Mouse (Mus musculus) intestine, embryonic 15.5 days (tissue): Measurements from ENCODE around the gene She. TPM values are rescaled to one million over a fixed set of nuclear protein-coding genes. Genes with fewer than 3 reads are reported as not detected.
"Not testable (repeated sequence)": the region's sequence is repeated elsewhere in the genome, so short reads cannot be mapped to it uniquely, and the experiment has no call there.

ENCODE experiments used
- ATAC-seq: fragments of 200-750 bp; cut with Nextera tagmentation; 2 replicates; pipeline ENCODE4 v1.8.0; 2017; ENCODE audit warnings: moderate TSS enrichment, moderate library complexity
- H3K27ac ChIP-seq: fragments of 300-500 bp; sonication (generic); 2 replicates; pipeline ENCODE4 v1.5.1; 2015; ENCODE audit warnings: mild to moderate bottlenecking, inconsistent platforms
- H3K27me3 ChIP-seq: fragments of 300-500 bp; sonication (generic); replicated peaks from 2 replicates; pipeline ENCODE4 v1.6.1; 2015; ENCODE audit warnings: inconsistent platforms
- H3K36me3 ChIP-seq: fragments of 300-500 bp; sonication (generic); 2 replicates; pipeline ENCODE4 v1.6.1; 2015; ENCODE audit warnings: inconsistent platforms
- H3K4me1 ChIP-seq: fragments of 300-500 bp; sonication (generic); replicated peaks from 2 replicates; pipeline ENCODE4 v1.6.1; 2015; ENCODE audit warnings: inconsistent platforms
- H3K4me2 ChIP-seq: fragments of 300-500 bp; sonication (generic); replicated peaks from 2 replicates; pipeline ENCODE4 v1.6.1; 2015; ENCODE audit warnings: mild to moderate bottlenecking, inconsistent platforms
- H3K4me3 ChIP-seq: fragments of 300-500 bp; sonication (generic); replicated peaks from 2 replicates; pipeline ENCODE4 v1.5.1; 2015; ENCODE audit warnings: inconsistent platforms
- H3K9ac ChIP-seq: fragments of 300-500 bp; sonication (generic); 2 replicates; pipeline ENCODE4 v1.6.1; 2015; ENCODE audit warnings: inconsistent platforms
- H3K9me3 ChIP-seq: fragments of 300-500 bp; sonication (generic); 2 replicates; pipeline ENCODE4 v1.6.1; 2016; ENCODE audit warnings: inconsistent platforms
- WGBS: fragments of 180-500 bp; shearing (Covaris S2); methylation state at CpG from one replicate; pipeline ENCODE4 v1.1.7; 2015; 5-methylcytosine and 5-hydroxymethylcytosine counted together
- polyA plus RNA-seq: library from polyadenylated mRNA; unstranded; fragments of >200 nt; fragmentation: Nextera tagmentation; extraction: Ambion mirVana; gene quantifications from 2 replicates; pipeline ENCODE4 v1.2.1, GENCODE M21; 2015

Gene She
- 3.7 and 3.8 TPM in 2 replicates for polyA plus RNA-seq

DNA sequence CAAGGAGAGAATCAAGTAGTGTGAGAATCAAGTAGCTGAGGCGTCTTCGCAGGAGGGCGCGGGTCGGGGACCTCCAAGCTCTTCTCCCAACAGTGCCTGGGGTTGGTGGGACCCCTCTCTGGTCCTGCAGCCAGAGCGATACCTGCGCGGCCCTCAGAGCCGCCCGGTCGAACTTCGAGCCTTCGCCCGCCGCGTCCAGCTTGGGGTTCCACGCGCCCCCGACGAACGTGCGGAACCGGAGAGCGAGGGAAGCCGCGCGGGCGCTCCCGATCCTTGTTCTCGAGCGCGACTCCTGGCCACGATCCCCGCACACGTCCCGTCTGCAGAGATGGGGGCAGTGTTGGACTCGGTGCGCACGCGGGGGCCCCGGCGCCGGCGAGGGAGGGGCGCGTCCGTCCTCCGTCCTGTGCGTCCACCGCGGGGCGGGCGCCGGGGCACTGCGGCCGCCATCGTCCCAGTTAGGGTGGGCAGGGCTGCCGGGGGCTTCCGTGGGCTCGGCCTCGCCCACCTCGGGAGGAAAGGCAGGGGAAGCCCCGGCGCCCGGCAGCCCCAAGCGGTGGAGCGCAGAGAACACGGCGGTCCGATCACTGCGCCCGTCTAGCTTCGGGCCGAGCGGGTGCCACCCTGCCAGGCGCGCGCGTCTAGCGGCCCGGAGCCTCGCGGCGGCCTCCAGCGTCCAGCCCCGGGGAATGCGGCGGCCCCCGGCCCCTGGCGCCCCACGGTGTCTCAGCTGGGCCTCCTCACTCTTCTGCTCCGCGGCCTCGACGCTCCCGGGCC is at the start of gene She:
She (plus strand) TSS at position 556 of the 777 bp plus-strand sequence.
- Histone ChIP-seq H3K27me3 (peaks cover 56% of the 10 kb centered on the region), H3K27ac (peak within 1 kb of the TSS; percentile 32), H3K4me3 (peak within 1 kb of the TSS; percentile 51), H3K36me3 (no peaks in the 10 kb centered on the region), H3K9ac (peak within 1 kb of the TSS; percentile 49), H3K4me2 (peak within 1 kb of the TSS; percentile 77), H3K4me1 (peaks cover 11% of the 10 kb centered on the region), H3K9me3 (no peaks in the 10 kb centered on the region)
- ATAC-seq, result peak; percentile 47
- 2% methylated on average over 89 of the region's 96 CpGs for WGBS

DNA sequence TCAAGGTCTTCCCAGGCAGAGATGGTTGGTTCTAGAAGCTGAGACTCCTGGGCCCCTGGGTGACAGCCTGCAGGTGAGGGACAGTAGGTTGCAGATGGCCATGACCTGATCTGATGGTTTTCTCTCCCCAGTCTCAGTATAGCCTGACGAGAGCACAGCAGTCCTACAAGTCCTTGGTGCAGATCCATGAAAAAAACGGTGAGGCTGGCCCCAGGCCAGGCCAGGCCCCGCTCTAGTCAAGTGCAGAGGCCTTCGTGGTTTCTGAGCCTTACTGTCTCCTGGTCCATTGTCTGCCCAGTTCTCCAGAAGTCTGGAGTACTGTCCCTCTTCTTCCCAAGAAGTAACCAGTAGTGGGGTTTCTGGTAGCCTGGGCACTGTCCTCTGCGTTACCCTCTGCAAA is 49.5 kb upstream of the She start:
- 83% methylated on average over 5 of the region's 5 CpGs for WGBS

DNA sequence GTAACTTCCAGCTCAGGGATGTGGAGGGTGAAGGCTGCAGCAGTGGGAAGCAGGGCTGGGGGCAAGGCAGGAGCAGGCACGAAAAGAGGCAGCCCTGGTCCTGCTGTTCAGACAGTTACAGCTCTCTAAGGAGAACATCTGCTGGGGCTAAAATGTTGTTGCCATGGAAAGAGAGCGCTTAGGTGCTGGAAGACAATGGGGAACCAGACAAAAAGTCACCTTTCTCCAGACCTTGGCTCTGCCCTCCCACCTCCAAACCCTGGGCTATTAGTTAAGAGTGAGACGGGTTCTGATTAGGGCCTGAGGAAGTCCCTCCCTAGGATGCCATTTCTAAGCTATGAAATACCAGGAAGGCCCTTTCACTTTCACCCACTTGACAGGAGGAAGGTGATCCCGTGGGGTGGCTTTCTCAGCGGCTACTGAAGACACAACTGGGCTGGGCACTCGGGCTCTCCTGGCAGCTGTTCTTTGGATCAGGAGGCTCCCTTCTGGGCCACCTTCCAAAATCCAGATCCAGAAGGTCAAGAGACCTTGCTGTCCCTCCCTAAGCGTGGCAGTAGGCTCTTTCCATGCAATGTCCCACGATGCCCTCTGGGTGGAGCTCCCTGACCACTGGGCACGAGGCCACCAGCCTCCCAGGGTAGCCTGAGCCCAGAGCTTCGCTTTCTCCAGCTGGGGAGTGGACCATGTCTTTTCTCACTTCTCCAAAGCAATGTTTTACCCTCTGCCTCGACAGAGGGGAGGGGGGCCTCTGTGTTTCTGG is 46.0 kb upstream of the She start:
- Histone ChIP-seq H3K27ac (no peak overlapping the region), H3K9me3 (no peaks in the 10 kb centered on the region), H3K4me1 (0 out of 2 replicates have a peak, but pooled peaks cover 11% of the 10 kb centered on the region), H3K9ac (0 out of 2 replicates have a peak overlapping the region, but pooled peaks have one; percentile 4), H3K27me3 (no peaks in the 10 kb centered on the region; the same call in 1 of the 2 replicates), H3K4me2 (peak overlapping the region; percentile 14; the same call in 1 of the 2 replicates), H3K36me3 (peaks cover 22% of the 10 kb centered on the region), H3K4me3 (no peak overlapping the region)
- peak; percentile 83 for ATAC-seq
- WGBS, result 20% methylated on average over 11 of the region's 11 CpGs

More for the DNA sequence above, 49.5 kb upstream of the She start:
- H3K27ac ChIP-seq, result no peak overlapping the region
- no peak overlapping the region for H3K4me2 ChIP-seq
- no peaks in the 10 kb centered on the region; the same call in 1 of the 2 replicates for H3K27me3 ChIP-seq
- no peak overlapping the region for H3K9ac ChIP-seq
- H3K4me3 ChIP-seq, result no peak overlapping the region
- H3K9me3 ChIP-seq, result no peaks in the 10 kb centered on the region
- peaks cover 49% of the 10 kb centered on the region for H3K36me3 ChIP-seq
- no peak for ATAC-seq
- H3K4me1 ChIP-seq, result 0 out of 2 replicates have a peak, but pooled peaks cover 9% of the 10 kb centered on the region

DNA sequence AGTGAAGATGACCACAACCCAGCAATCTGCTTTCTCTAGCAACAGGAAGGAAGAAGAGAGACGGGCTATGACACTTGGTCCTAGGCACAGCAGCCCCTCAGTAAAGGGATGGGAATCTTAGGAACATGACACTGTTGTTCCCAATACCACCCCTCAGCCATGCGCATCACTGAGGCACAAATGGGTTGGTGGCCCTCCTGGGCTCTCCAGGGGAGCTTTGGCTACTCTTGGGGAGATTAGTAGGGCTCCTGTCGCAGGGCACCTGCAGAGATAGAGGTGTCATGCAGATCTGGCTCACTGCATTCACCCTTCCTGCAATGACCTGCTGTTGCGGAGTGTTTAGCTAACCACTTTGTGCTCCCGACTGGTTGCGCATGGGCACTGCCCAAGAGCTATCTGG is 44.9 kb upstream of the She start:
- H3K27me3 ChIP-seq, result no peaks in the 10 kb centered on the region; the same call in 1 of the 2 replicates
- no peak overlapping the region for H3K4me3 ChIP-seq
- peaks cover 12% of the 10 kb centered on the region for H3K36me3 ChIP-seq
- H3K4me1 ChIP-seq, result 0 out of 2 replicates have a peak, but pooled peaks cover 11% of the 10 kb centered on the region
- ATAC-seq, result no peak
- no peak overlapping the region for H3K9ac ChIP-seq
- H3K9me3 ChIP-seq, result no peaks in the 10 kb centered on the region
- 87% methylated on average over 6 of the region's 6 CpGs for WGBS
- no peak overlapping the region for H3K4me2 ChIP-seq
- H3K27ac ChIP-seq, result no peak overlapping the region

DNA sequence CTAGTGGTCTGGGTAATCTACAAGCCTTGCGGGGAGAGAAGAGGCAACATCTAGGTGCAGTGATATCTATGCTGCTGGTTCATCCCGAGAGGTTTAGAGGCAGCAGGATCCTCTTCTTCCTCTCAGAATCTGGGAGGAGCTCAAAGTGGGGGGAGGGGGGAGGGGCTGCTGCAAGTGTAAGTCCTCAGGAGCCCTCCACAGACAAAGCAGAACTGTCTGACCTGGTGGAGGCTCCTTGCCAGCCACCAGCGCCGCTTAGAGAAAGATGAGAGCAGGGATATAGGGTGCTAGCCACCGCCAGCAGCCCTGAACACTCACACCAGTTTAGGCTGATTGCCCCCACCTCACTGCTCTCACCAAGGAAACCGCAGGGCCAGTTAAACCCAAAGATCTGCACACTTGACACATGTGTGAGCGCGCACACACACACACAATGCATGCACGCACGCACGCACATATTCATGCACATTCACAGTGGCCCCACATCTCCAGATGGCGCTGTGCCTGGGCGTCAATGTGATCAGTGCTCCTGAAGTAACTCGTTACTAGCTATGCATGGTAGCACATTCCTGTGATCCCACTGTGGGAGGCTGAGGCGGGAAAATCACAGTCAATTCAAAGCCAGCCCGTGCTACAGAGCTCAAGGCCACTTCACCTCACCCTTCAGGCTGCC is 42.4 kb upstream of the She start:
- Histone ChIP-seq H3K36me3 (no peaks in the 10 kb centered on the region), H3K4me1 (0 out of 2 replicates have a peak, but pooled peaks cover 11% of the 10 kb centered on the region), H3K4me3 (no peak overlapping the region), H3K9ac (no peak overlapping the region), H3K27ac (no peak overlapping the region), H3K27me3 (no peaks in the 10 kb centered on the region; the same call in 1 of the 2 replicates), H3K4me2 (no peak overlapping the region), H3K9me3 (no peaks in the 10 kb centered on the region)
- WGBS, result 76% methylated on average over 16 of the region's 16 CpGs
- ATAC-seq, result no peak

DNA sequence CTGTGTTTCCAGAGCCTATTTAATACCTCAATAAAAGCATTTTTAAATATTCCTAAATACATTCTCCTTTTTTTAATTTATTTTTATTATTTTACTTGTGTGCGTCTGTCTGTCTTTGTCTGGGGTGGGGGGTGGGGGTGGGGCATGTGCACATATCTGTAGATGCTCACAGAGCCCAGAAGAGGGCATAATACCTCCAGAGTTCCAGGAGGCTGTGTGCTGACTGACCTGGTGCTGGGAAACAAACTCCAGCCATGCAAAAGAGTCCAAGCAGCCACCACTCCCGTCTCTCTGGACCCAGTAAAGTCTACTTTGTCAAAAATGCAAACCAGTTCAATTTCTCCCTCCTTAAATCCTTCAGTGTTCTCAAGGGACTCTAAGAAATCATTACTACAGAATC is 36.6 kb upstream of the She start:
- Histone ChIP-seq H3K9me3 (no peaks in the 10 kb centered on the region), H3K36me3 (no peaks in the 10 kb centered on the region), H3K27me3 (no peaks in the 10 kb centered on the region), H3K4me1 (peaks cover 6% of the 10 kb centered on the region; the same call in 1 of the 2 replicates), H3K27ac (no peak overlapping the region), H3K4me3 (no peak overlapping the region), H3K9ac (no peak overlapping the region), H3K4me2 (no peak overlapping the region)
- WGBS, result 69% methylated on average over 2 of the region's 2 CpGs
- ATAC-seq, result no peak

DNA sequence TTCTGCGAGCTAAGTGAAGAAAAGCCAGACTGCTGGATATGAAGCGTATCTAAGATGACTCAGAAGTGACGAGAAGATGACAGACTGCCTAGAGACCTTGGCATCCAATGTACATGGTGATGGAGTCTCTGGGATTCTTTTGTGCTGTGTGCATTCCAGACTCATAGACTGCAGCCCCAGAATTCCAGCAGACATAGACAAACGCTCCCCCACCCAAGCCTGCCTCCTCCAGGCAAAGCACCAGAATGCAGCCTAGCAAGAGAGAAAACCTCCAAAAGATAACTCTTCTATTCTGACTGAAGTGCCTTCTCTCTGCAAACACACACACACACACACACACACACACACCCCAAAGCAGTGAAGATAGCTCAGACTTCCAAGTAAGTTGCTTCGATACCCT is 35.4 kb upstream of the She start:
- Histone ChIP-seq H3K27ac (no peak overlapping the region), H3K4me3 (no peak overlapping the region), H3K4me2 (no peak overlapping the region), H3K27me3 (no peaks in the 10 kb centered on the region), H3K36me3 (no peaks in the 10 kb centered on the region), H3K9ac (no peak overlapping the region), H3K9me3 (no peaks in the 10 kb centered on the region), H3K4me1 (peaks cover 7% of the 10 kb centered on the region; the same call in 1 of the 2 replicates)
- no peak for ATAC-seq
- 69% methylated on average over 5 of the region's 5 CpGs for WGBS

DNA sequence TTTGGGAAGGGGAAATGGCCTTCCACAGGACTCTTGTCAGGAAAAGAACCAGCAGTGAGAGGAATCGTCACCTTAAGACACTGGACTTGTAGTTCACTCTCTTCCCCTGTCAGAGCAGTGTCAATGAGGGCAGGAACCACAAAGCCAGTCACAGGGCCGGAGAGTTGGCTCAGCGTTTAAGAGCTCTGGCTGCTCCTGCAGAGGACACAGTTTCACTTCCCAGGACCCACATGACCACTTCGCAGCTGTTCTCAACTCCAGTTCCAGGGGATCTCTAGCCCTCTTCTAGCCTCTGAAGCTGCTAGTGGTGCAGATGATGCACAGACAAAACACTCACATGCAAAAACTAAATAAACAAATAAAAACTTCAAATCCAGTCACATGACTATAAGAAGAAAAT is 34.8 kb upstream of the She start:
- H3K27ac ChIP-seq, result 0 out of 2 replicates have a peak overlapping the region, but pooled peaks have one; percentile 32
- H3K4me2 ChIP-seq, result no peak overlapping the region
- H3K36me3 ChIP-seq, result no peaks in the 10 kb centered on the region
- H3K9me3 ChIP-seq, result no peaks in the 10 kb centered on the region
- WGBS, result 26% methylated on average over 4 of the region's 4 CpGs
- peaks cover 7% of the 10 kb centered on the region; the same call in 1 of the 2 replicates for H3K4me1 ChIP-seq
- H3K9ac ChIP-seq, result no peak overlapping the region
- H3K4me3 ChIP-seq, result no peak overlapping the region
- ATAC-seq, result no peak
- H3K27me3 ChIP-seq, result no peaks in the 10 kb centered on the region

DNA sequence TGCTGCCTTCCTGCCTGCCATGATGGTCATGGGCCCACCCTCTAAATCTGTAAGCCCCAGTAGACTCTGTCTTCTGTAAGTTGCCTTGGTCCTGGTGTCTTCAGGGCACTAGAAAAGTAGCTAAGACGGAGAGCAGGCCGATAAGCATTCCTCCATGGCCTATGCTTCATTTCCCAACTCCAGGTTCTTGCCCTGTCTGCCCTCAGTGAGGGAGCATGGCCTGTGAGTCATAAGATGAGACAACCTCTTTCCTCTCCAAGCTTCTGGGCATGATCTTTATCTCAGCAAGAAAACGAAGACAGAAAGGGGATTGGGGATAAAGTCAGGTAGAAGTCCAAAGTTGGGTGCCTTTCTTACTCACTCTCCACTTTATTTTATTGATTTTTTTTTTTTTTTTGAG is 32.7 kb upstream of the She start:
- no peak overlapping the region for H3K27ac ChIP-seq
- H3K4me2 ChIP-seq, result no peak overlapping the region
- H3K4me1 ChIP-seq, result peaks cover 9% of the 10 kb centered on the region; the same call in 1 of the 2 replicates
- no peak overlapping the region for H3K4me3 ChIP-seq
- H3K9me3 ChIP-seq, result no peaks in the 10 kb centered on the region
- H3K27me3 ChIP-seq, result no peaks in the 10 kb centered on the region
- no peak for ATAC-seq
- H3K36me3 ChIP-seq, result no peaks in the 10 kb centered on the region
- 73% methylated on average over 3 of the region's 3 CpGs for WGBS
- no peak overlapping the region for H3K9ac ChIP-seq

DNA sequence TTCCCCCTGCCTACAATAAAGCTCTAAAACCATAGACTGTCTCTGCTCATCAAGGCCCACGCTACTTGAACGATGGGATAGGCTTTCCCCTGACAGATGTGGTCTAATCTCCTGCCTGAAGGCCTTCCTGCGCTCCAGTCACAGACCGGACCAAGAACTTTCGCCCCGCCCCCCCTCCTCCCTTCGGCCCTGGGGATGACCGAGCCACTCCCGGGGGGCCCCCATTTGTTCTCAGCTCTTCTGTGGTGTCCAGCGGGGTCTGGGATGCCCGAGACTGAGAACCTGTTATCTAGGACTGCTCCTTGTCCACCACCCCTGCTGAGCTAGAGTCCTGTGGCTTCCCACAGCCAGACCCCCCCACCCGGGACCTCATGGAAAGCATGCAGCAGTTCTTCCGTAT is 31.7 kb upstream of the She start:
- no peaks in the 10 kb centered on the region for H3K27me3 ChIP-seq
- H3K9me3 ChIP-seq, result no peaks in the 10 kb centered on the region
- WGBS, result 11% methylated on average over 13 of the region's 13 CpGs
- ATAC-seq, result no peak
- H3K9ac ChIP-seq, result no peak overlapping the region
- no peak overlapping the region for H3K27ac ChIP-seq
- H3K36me3 ChIP-seq, result no peaks in the 10 kb centered on the region
- peak overlapping the region; percentile 40 for H3K4me2 ChIP-seq
- no peak overlapping the region for H3K4me3 ChIP-seq
- H3K4me1 ChIP-seq, result peaks cover 9% of the 10 kb centered on the region; the same call in 1 of the 2 replicates

DNA sequence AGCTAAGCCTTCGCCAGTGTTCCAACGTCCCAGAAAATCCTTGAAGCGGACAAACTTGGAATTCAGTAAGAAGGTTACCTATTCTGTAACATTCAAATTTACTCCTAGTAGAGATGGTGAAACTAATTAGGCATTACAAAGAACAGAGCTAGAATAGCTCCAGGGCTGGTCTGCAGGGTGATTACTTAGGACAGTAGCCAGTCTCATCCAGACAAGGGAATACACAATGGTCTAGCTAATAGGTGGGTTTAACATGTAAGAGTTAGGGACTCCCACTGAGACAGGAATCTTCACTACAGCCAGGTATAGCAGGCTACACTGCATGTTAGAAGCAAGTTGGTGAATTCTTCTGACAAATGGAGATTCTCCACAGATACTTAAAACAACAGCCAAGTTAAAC is 31.1 kb upstream of the She start:
- not testable (repeated sequence) for H3K4me2 ChIP-seq, ATAC-seq, H3K4me1 ChIP-seq, H3K9ac ChIP-seq, H3K27ac ChIP-seq, H3K36me3 ChIP-seq, H3K9me3 ChIP-seq, H3K27me3 ChIP-seq, H3K4me3 ChIP-seq
- WGBS, result 61% methylated on average over 3 of the region's 3 CpGs
